Mouse (Mus musculus) bone marrow macrophage, adult 2 months (primary cell): ENCODE data around the gene Gspt1.

Experiments
- CTCF ChIP-seq: IDR thresholded peaks from 2 replicates; pipeline ENCODE4 v1.5.1; 2012; ENCODE audit warnings: low read depth, mild to moderate bottlenecking, low read length, moderate library complexity
- POLR2A ChIP-seq: IDR thresholded peaks from 2 replicates; pipeline ENCODE4 v1.6.1; 2012; ENCODE audit warnings: mild to moderate bottlenecking, low read depth, low read length, borderline replicate concordance

GRCm38 (mm10) chr16:11177404-11177803, 76.7 kb downstream of the Gspt1 start:
- TF ChIP-seq CTCF (no peak), POLR2A (no peak)
